Mouse (Mus musculus) myocyte (in vitro differentiated cells): ENCODE results near the gene Cdc42ep3.

Experiments
- E2F4 ChIP-seq: IDR thresholded peaks from one replicate; pipeline ENCODE4 v1.6.1; 2011; ENCODE audit warnings: mild to moderate bottlenecking, control low read depth, moderate library complexity; ENCODE audit not compliant: insufficient read depth
- MAX ChIP-seq: IDR thresholded peaks from one replicate; pipeline ENCODE4 v1.6.1; 2011; ENCODE audit warnings: low read depth, mild to moderate bottlenecking, control low read depth
- MYOD1 ChIP-seq, 3 experiments: IDR thresholded peaks; one replicate each; pipeline ENCODE4 v1.6.1; 2011; ENCODE audit warnings: control low read depth in 2 of 3, low read depth in 2 of 3, mild to moderate bottlenecking in 2 of 3, moderate library complexity in 1 of 3; ENCODE audit not compliant: insufficient read length in 2 of 3, control insufficient read depth in 1 of 3
- POLR2A ChIP-seq: IDR thresholded peaks from one replicate; pipeline ENCODE4 v1.6.1; 2011; ENCODE audit warnings: low read depth, mild to moderate bottlenecking, control low read depth, moderate library complexity; ENCODE audit not compliant: insufficient read length
- TCF12 ChIP-seq: IDR thresholded peaks from one replicate; pipeline ENCODE4 v1.6.1; 2011; ENCODE audit warnings: mild to moderate bottlenecking, control low read depth; ENCODE audit not compliant: poor library complexity, insufficient read depth, severe bottlenecking

DNA sequence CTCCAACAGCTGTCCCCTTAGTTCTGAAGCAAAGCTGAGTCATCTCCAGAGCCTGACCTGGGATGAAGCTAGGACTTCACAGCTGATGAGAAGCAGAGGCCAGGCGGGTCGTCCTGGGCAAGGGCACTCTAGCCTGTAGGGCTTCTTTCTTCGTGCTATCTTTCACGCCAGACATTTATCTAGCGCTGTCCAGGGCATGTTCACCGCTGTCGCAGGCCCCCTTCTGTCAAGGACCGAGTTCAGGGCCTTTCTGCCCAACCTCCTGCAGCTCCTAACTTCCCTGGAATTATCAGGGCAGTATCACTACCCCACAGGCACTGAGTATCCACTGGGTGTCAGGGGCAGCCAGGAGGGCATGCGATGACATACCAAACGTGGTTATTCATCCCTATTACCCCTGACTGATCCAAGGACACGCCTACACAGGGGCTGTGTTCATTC is 4.1 kb downstream of the Cdc42ep3 start:
- no peak for TF ChIP-seq POLR2A
- TF ChIP-seq E2F4: no peak
- TF ChIP-seq TCF12: no peak
- TF ChIP-seq MAX: no peak
- peak in 1 of 3 experiments; percentile 39 for TF ChIP-seq MYOD1 (IDR thresholded peaks at IDR 0.05; ENCODE audit: control insufficient read depth in 1 of 3, insufficient read length in 2 of 3, low read depth in 2 of 3)
